Mouse (Mus musculus): Measurements from ENCODE around the gene Maip1. TPM values are rescaled to one million over a fixed set of nuclear protein-coding genes. Genes with fewer than 3 reads are reported as not detected.
A peak's percentile ranks its signal among the peaks of the same experiment; 100 is the strongest.

Maip1 gene
- 9.7 to 18.5 TPM (median 15.8 TPM) in 3 replicates for total RNA-seq (2017)

DNA sequence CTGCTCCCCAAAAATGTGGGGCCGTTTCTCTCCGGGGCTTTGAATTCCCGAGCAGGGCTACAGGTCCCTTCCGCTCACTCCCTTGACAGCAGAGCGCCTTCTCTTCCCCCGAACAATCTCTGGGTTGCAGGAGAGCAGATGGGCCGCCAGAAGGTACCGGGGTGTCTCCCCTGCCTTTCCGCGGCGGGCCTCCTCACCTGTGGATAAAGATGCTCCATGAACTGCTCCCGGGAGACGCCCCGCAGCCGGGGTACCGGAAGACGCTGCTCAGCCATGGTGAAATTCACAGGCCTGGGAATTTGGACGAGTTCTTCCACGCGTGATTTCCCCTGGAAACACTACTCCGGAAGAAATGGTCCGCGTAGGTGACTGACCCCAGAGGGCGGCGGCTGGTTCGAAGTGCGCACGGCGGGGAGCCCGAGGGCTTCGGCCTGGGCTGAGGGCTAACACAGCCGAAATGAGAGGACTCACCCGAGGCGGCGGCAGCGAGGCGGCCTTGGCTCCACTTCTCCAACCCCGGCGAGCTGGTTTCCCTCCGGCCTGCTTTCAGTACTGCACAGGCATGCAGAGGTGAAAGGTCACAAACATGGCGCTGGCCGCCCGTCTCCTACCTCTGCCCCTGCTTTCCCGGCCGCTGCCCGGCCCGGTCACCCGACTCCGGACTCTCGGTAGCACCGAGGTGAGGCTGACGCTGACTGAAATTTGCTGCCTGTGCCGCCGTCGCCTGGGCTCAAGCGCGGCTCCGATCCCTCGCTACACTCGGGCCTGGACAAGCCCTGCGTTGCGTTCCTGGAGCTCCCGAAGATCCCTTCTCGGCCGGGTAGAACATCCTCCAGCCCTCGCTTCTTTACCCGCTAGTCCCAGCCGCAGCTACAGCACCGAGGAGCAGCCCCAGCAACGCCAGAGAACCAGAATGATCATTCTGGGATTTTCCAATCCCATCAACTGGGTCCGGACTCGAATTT lies at the start of gene Maip1, which contains the start of gene Tyw5:
Gene Maip1 (plus strand): TSS at position 142 of the 965 bp plus-strand sequence.
Gene Tyw5 (minus strand): TSS at position 915 of the 965 bp plus-strand sequence.
- peak; percentile 89 for ATAC-seq (replicated peaks; ENCODE audit: insufficient number of reproducible peaks, low FRiP score, low TSS enrichment, poor library complexity, severe bottlenecking)

DNA sequence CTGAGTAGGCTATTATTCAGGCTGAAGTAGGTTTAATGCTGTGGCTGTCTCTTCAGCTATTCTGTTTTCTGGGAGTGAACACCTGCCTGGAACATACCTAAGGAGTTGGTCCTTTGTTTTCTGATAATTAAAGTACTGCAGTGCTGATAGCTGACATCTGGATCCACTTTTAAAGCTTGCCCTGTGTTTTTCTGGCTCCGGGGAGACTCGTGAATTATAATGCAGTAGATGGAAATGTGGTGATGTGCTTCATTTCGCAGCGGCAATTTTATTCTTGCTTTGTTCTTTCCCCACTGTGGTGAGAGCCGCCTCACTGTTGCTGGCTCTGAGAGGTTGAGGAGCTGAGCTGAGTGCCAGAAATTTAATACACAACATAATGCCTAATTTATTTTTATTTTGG lies 47.6 kb upstream of the Maip1 start:
- ATAC-seq (replicated peaks; ENCODE audit: insufficient number of reproducible peaks, low FRiP score, low TSS enrichment, poor library complexity, severe bottlenecking): no peak

DNA sequence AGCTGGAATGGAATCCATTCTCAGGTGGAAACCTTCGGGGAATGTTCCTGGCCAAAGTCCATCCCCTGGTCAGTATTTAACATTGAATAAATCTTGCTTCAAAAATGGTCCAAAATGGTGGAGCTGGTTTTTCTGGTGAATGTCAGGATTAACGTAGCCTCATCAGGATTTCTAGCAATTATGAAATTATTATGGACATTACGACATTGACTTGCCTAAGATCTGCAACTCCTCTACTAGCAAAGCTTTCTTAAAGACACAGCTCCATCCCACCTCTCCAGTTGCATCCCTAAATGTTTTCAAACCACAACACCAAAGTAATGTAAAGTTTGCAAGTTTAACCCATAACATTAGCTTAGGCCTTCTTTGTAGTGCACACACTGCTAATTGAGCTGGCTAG lies 38.7 kb upstream of the Maip1 start:
- no peak for ATAC-seq (replicated peaks; ENCODE audit: insufficient number of reproducible peaks, low FRiP score, low TSS enrichment, poor library complexity, severe bottlenecking)

DNA sequence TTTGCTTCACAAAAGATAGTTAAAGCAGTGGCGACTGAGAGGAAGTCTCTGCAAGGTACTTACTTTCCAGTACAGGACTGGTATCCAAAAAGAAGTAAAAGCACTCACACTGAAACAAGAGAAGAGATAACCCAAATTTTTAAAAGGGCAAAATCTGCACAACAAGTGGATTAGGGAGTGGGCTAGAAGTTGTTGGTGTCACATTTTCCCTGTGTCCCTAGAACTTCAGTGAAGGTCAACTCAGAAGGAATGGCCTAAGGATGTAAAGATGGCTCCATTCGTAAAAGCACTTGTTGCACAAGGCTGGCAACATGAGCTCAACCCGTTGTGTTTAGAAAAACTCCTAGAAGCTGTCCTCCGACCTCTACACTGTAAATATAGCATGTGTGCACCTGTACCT lies 37.0 kb upstream of the Maip1 start:
- ATAC-seq (replicated peaks; ENCODE audit: insufficient number of reproducible peaks, low FRiP score, low TSS enrichment, poor library complexity, severe bottlenecking): no peak

DNA sequence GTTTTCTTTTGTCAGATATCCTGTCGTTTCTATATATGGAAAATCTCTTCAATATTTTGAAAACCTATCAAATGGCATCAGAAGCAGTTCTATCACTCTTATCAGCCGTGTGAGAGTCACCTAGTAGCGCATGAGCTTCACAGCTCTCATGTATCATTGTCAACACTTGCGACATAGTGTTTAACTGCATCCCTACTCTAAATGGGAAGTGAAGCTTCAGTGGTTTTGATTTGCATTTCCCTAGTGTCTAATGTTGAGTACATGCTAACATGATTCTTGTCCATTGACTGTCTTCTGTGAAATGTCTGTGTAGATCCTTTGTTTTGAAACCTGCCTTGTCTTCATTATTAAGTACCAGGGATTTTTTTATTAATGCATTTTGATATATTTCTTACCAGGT lies 35.7 kb upstream of the Maip1 start:
- ATAC-seq (replicated peaks; ENCODE audit: insufficient number of reproducible peaks, low FRiP score, low TSS enrichment, poor library complexity, severe bottlenecking): peak; percentile 88

DNA sequence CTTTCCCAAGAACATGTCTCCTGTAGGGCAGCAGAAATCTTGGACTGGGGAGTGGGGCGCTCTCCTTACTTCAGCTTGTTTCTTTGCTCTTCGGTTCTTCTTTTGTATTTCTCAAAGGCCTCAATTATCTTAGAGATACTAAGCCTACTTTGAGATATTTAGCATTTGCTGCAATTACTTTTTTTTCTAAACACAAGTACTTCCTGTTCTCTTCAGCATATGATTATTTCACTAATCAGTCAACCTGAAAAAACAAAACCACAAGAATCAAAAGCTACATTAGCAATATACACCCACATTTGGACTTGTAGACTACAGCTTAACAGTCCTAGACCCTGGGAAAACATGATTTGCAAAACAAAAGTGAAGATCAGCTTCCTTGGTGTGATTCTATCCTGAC lies 30.9 kb upstream of the Maip1 start:
- no peak for ATAC-seq (replicated peaks; ENCODE audit: insufficient number of reproducible peaks, low FRiP score, low TSS enrichment, poor library complexity, severe bottlenecking)

DNA sequence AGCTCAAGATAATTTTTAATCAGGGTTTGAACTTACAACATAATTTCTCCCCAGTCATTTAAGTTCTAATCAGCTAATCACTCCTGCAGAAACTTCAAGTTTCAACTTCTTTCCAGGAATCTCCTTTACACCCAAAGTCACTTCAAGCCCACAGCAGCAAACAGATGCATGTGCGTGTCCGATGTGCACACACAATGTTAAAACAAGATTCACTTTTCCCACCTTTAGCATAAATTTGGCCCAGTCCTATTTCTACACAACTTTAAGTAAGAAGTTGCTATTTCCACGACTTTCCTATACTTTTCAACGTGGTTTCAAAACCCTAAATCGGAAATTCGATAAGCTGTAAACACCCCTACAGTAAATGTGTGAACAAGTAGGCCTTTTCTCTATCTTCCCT lies 29.3 kb upstream of the Maip1 start:
- ATAC-seq (replicated peaks; ENCODE audit: insufficient number of reproducible peaks, low FRiP score, low TSS enrichment, poor library complexity, severe bottlenecking): no peak

DNA sequence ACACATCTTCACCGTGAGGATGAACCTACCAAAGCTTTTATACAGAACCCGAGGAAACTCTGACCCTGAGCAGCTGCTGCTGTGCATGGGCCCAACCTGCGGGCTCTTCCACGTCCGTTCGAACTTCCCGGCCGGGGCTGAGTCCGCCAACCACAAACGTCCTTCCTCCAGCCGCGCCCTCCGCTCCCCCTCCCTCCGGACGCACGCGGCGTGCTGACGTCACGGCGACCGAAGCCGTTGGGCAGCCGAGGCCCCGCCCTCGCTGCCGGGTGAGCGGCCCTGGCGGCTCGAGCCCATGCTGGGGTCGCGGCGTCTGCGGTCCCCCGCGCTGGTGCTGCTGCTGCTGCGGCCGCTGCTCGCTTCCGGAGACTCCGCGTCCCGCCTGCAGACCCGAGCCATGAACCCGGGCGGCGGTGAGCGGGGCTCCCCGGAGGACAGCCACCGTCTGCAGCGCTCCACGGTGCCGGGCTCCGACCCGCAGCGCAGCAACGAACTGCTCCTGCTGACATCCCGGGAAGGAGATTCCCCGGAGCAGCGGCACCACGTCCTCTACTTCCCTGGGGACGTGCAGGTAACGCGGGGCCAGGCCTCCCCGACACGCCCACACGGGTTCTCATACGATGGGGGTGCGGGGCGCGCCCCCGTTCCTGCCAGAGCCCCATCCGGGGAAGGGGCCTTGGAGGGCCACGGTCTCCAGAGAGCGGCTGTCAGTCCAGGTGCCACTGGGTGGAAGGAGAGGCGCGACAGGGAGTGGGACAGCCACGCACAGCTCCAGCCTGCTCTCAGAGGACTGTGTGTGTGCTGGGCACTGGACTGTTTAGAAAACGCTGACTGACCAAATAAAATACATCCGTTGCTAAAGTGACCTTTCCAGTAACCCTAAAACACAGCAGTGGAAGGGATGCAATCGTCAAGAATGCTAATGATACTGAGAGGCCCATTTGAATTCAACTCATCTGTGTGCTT lies 28.5 kb upstream of the Maip1 start, which contains the start of gene 1700066M21Rik:
Gene 1700066M21Rik (plus strand): TSS at position 245 of the 966 bp plus-strand sequence.
- ATAC-seq (replicated peaks; ENCODE audit: insufficient number of reproducible peaks, low FRiP score, low TSS enrichment, poor library complexity, severe bottlenecking): peak; percentile 94

DNA sequence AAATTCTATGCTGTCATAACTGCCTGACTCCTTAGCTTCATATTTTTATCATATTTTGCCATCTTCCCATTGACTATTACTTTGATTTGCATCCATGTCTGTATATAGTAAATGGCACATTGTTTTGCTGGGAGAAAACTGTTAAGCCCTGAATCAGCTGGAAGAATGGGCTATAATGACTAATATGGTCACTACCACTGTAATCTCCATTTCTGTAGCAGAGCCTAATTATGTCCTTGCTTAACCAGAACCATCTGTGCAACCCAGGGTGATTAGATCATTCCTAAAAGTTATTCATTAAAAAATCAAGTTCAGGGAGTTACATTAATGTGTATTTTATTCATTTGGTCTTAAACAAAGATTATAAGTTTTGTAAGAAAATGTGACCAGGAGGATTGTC lies 19.6 kb upstream of the Maip1 start:
- no peak for ATAC-seq (replicated peaks; ENCODE audit: insufficient number of reproducible peaks, low FRiP score, low TSS enrichment, poor library complexity, severe bottlenecking)

DNA sequence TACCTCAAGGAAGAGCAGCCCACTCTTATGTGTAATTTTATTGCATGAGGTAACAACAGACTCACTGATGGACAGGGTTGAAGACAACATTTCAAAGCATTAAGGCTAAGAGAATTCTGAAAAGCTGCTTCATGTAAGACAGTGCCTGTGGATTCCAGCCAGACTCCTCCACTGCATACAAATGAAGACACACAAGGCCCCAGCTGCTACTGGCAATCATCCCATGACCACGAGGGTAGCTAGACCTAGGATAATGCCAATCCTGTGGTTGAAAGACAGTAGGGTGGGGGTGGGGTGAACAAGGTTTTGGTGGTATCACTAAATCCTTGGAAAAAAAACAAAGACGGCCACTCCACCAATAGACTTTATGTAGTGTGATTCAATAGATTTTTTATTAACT lies 18.3 kb upstream of the Maip1 start:
- ATAC-seq (replicated peaks; ENCODE audit: insufficient number of reproducible peaks, low FRiP score, low TSS enrichment, poor library complexity, severe bottlenecking): no peak

DNA sequence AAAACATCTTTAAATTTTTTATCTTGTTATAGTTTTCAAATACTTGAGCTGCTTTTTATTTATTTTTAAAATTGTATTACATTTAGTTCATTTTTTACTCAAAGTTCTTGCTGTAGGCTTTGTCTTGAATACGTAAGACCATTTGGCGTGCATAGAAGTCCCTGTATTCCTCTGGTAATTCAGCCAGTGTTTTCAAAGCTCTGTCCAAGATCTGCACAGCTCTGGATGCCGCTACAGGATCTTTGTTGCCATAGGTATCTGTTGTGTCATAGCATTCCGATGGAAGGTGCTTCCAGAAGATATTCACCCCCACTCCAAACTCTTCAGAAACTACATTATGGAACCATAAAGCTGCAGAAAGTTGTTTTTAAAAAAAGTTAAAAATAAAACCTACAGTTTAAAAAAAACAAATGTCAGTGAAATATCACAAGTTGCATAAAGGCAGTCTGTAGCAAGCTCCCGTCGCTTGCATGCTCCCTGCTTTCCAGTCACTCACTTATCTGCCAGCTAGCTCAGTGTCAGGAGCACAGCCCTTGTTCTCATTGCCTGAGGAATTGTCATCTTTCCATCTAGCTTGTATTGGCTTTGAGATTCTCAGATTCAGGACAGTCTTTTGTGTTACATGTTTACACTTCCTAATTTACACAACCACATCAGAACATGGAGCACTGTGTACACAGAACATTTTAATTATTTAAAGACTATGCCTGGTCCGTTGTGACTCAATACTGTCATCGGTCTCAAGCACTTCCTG lies 17.5 kb upstream of the Maip1 start:
- no peak for ATAC-seq (replicated peaks; ENCODE audit: insufficient number of reproducible peaks, low FRiP score, low TSS enrichment, poor library complexity, severe bottlenecking)

DNA sequence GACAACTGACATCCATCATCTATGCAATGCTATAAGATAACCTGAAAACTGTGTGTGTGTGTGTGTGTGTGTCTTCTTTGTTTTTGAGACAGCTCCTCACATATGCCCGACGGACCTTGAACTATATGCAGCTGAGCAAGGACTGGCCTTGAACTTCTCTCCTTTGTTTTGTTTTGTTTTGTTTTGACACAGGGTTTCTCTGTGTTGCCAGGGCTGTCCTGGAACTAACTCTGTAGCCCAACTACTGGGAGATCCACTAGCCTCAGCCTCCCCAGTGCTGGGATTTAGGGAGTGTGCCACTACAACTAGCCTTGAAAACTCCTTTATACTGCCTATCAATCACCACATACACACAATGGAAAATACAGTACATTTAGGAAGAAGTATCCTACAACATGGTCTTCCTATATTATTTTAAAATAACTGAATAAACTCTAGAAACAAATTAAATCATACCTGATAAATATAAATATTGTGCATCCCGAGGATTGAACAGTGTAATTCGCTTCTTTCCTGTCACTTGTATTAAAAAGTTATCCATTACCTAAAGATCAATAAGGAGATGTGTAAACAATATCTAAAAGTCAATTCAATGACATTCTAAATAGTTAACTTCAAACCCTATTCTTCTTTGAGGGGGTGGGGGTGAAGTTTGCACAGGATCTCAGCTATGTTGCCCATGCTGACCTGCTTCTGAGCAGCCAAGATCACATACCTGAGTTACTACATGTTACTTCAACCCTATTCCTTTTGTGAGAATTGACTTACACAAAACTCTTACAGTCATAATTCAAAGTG lies 14.9 kb upstream of the Maip1 start:
- ATAC-seq (replicated peaks; ENCODE audit: insufficient number of reproducible peaks, low FRiP score, low TSS enrichment, poor library complexity, severe bottlenecking): no peak

DNA sequence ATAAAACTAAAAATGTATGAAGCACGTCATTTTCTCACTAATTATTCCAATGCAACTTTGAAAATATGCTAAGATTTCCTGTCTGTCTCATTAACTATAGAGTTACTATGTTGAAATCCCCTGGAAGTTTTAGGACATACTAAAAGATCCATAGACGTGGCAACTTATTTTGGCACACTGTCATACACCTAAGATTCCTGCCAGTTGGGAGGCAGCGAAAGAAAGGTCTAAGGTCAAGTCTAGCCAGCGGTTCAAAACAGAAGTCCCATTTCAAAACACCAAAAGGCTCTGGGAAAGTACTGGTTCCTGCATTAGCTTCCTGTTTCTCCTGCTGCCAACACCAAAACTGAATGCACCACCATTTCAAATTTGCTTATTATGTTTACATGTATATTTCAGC lies 13.7 kb upstream of the Maip1 start:
- 0 out of 2 replicates have a peak, but pooled peaks have one; percentile 32 for ATAC-seq (replicated peaks; ENCODE audit: insufficient number of reproducible peaks, low FRiP score, low TSS enrichment, poor library complexity, severe bottlenecking)

DNA sequence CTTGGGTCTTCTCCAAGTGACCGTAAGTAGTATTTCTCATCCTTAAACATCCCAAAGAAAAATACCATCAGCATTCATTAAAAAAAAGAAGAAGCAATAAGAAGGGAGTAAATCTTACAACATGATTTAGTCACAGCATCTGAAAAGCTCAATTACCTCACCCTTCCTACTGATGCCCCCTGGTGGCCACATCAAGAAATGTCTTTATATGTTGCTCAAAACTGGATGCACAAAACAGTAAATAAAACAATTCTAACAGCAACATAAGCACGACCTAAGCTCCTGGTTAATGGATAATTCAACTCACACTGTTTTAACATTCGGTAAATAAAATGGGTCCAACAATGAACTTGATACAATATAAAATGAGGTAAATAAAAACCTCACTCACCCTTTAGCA lies 12.1 kb upstream of the Maip1 start:
- ATAC-seq (replicated peaks; ENCODE audit: insufficient number of reproducible peaks, low FRiP score, low TSS enrichment, poor library complexity, severe bottlenecking): peak; percentile 71

DNA sequence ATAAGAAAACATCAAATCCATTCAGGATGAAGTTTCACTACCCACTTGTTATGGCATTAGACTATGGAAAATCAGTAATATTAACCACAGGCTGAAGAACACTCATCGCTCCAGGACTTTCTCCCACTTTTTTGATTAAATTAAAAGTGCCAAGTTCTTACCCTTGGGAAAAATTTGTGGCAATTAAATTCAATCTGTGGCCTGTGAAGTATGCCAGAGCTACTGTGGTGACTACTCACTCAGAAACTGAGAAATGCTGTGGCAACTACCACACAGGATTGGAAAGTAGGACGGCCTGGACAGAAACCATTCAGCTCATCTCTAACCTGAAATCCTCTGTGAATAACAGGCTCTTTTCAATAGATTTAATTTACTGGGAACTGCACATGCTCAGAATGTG lies 5.8 kb upstream of the Maip1 start:
- ATAC-seq (replicated peaks; ENCODE audit: insufficient number of reproducible peaks, low FRiP score, low TSS enrichment, poor library complexity, severe bottlenecking): no peak

DNA sequence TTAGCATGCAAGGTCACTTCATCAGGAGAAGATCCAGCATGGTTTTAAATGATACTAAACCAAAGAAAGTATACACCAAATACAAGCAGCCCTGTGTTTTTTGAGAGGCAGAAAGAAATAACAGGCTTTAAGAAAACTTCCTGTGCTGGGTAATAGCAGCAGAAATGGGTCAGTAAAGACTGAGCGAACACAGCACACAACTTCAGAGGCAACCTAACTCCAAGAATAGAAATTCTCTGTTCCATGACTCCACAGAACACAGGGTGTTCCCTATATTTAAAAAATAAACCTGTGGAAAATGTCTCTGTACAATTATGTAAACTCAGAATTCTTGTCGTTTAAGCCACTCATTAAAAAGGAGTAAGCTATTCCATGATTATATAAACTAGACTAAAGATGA lies 5.3 kb upstream of the Maip1 start:
- ATAC-seq (replicated peaks; ENCODE audit: insufficient number of reproducible peaks, low FRiP score, low TSS enrichment, poor library complexity, severe bottlenecking): no peak

DNA sequence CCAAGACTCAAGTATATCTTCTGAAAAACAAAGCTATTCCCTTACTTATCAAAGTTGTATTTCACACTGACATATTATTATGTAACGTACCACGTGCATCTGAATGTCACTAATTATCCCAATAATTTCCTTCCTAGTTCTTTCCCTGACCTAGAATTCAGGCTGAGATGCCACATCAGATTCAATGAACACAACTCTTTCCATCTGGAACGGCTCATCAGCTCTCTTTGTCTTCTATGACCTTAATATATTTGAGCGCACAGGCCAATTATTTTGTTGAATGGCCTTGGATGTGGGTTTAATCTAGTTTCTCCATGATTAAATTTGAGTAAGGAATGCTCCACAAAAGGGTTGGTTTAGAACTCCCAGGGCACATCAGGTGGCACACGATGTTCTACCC lies 4.0 kb upstream of the Maip1 start:
- ATAC-seq (replicated peaks; ENCODE audit: insufficient number of reproducible peaks, low FRiP score, low TSS enrichment, poor library complexity, severe bottlenecking): no peak

DNA sequence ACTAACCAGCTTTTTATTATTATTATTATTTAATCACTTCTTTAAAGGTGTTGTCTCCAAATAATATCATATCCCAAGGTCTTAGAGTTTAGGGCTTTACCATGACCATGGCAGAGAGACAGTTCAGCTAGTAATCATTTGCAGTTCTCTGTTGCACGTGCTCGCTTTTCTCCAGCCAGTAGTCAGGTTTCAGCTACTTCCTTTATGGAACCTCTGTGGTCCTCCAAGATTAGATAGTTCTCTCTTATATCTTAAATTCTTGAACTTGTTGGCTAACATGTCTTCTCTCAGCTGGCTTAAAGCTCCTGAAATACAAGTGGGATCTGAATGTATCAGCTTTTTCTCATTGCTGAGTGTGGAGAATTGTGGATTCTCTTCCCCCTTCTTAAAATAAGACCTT lies 2.9 kb downstream of the Maip1 start:
- ATAC-seq (replicated peaks; ENCODE audit: insufficient number of reproducible peaks, low FRiP score, low TSS enrichment, poor library complexity, severe bottlenecking): no peak

All from monocyte, adult 5-6 weeks (primary cell).